Mouse (Mus musculus): Measurements from ENCODE around the gene Rbfox3.

The Rbfox3 gene

GRCm38 (mm10) chr11:118911307-118912070, at the start of gene Rbfox3:
TSS of gene Rbfox3 (minus strand) at chr11:118911597.
- no peak for DNase-seq (ENCODE audit: low read depth, low spot score)

- no peak for DNase-seq (ENCODE audit: low read depth, low spot score)
Measured at GRCm38 (mm10) chr11:118960649-118961048, 49.3 kb upstream of the Rbfox3 start.

- DNase-seq (ENCODE audit: low read depth, low spot score) = no peak
Measured at GRCm38 (mm10) chr11:118957070-118957471, 45.7 kb upstream of the Rbfox3 start.

GRCm38 (mm10) chr11:118955016-118955415, 43.6 kb upstream of the Rbfox3 start:
- DNase-seq (ENCODE audit: low read depth, low spot score) = no peak

- no peak for DNase-seq (ENCODE audit: low read depth, low spot score)
Measured at GRCm38 (mm10) chr11:118945868-118946267, 34.5 kb upstream of the Rbfox3 start.

- DNase-seq (ENCODE audit: low read depth, low spot score) = no peak
Measured at GRCm38 (mm10) chr11:118941268-118941667, 29.9 kb upstream of the Rbfox3 start.

GRCm38 (mm10) chr11:118940539-118940938, 29.1 kb upstream of the Rbfox3 start:
- no peak for DNase-seq (ENCODE audit: low read depth, low spot score)

DNA sequence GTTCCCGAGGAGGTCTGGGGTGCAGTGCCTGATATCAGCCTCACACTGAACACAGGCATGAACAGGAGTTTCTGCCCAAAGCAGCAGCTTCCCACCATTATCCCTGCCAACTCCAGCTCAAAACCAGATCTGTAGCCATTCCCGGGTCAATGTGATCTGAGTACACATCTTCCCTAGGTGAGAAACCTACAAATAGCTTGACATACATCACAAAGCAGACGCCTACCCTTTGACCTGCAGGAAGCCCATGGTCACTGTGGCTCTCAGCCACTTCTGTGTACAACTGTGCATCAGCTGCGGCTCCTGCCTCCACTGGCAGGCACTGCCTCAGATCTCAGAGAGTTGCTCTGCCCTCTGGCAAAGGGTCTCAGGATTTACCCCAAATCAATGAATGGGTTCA, 28.3 kb upstream of the Rbfox3 start:
- no peak for DNase-seq (ENCODE audit: low read depth, low spot score)

GRCm38 (mm10) chr11:118934925-118935324, 23.5 kb upstream of the Rbfox3 start:
- no peak for DNase-seq (ENCODE audit: low read depth, low spot score)

DNA sequence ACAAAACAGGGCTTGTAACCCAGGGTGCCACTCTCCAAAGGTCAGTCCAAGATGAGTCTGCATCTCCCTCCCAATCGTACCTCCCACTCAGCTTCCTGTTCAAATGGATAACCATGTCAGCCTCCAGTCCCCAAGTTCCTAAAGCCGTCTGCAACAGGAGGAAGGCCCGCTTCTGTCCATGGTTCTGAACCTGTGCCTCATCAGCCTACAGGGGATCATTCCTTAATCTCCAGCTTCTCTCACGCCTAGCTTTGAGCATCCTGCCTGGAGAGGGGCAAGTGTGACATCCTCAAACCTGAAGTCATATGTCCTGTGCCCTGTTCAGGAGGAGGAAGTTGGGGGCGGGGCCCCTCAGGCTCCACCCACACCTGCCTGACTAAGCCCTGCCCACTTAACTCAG, 15.7 kb upstream of the Rbfox3 start:
- peak; percentile 56 for DNase-seq (ENCODE audit: low read depth, low spot score)

- no peak for DNase-seq (ENCODE audit: low read depth, low spot score)
Measured at GRCm38 (mm10) chr11:118921852-118922251, 10.5 kb upstream of the Rbfox3 start.

DNA sequence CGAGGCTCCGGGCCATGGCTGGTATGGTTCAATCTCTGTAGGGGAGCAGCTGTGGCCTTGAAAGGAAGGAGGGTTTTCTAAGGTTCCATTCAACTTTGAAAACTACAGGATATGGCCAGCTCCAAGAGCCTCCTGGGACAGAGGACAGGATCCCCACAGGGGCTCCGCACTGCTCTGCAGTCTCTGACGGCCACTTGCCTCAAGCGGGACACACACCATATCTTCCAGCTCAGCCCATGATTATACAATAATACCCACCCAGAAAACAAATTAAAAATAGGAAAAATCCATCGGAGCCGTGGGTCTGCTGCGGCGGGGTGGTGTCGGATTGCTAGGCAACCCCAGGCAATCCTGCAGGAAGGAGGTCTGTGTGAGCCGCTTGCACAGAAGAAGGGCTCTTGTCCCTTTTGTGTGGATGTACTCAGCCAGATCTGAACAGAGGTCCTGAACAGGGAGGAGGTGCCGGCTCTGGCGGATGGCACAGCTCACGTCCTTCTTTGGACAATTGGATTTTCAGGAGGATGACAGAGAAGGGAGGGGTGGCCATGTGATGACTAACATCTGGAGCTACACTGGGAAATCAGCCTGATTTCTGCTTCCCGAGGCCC, 5.1 kb upstream of the Rbfox3 start:
- DNase-seq (ENCODE audit: low read depth, low spot score) = no peak

DNA sequence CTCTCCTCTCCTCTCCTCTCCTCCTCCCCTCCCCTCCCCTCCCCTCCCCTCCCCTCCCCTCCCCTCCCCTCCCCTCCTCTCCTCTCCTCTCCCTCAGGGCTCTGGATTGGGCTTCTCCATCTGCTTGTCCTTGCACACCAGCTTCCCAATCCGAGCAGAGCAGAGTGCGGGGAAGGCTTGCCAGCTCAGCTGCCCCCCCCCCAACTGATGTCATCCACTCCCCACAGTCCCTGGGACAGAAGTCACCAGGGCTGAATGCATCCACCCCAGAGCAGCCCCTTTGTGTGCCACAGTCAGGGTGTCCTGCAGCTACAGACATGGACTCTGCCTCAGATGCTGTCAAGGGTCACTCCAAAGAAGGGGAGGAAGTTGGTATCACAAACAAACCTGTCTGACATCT, 4.5 kb upstream of the Rbfox3 start:
- DNase-seq (ENCODE audit: low read depth, low spot score) = no peak

DNA sequence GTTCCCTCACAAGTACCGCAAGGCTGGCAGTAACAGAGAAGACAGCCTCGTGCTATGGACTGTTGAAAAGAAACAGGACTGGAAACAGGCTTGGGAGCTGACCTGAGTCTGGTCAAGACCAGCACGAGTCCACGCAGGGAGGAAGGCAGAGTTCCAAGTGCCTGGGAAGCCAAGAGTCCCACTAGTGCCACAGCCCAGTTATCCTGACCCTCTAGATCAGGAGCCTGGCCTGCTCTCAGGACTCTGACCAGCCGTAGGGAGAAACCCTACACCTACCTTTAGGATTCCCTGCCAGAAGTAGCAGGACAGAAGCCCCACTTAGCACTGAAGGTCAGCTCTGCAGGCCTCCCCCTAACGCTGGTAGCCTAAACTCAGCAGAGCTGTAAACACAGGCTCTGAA, 1.3 kb upstream of the Rbfox3 start:
- no peak for DNase-seq (ENCODE audit: low read depth, low spot score)

DNA sequence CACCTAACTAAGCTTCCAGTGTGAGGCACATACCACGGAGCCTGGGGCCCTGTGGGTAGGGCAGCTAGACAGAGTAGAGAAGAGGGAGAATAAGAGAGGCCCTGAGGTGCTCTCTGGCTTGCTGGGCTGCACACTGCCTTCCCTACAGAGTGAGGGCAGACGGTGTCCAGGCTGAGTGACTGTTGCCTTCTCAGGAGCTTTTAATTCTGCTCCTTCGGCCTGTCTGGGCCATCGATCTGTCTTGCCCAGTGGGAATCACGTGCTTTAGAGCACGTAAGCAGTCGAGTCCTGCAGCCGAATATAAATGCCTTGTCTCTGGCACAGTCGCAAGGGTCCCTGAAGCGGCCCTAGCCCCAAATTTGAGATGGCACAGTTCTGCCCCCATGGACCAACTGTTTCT, 641 bp downstream of the Rbfox3 start:
- DNase-seq (ENCODE audit: low read depth, low spot score) = no peak

DNA sequence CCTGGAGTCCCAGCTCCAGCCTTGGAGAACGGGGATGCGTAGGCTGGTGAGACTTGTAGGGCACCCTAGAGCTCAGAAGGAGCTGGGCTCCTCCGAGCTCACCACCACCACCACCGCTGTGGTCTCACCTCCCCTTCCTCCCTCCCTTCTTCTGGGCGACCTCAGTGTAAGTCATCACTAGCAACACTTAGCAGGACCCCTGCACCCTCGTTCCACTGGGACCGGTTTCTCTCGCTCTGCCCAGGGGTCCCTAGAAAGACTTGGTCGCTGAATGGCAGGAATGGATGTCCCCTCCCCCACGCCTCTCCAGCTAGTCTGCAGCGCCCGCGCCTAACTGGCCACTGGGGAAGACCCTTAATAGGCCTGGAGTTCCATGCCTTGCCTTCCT, 1.6 kb downstream of the Rbfox3 start:
- no peak for DNase-seq (ENCODE audit: low read depth, low spot score)

DNA sequence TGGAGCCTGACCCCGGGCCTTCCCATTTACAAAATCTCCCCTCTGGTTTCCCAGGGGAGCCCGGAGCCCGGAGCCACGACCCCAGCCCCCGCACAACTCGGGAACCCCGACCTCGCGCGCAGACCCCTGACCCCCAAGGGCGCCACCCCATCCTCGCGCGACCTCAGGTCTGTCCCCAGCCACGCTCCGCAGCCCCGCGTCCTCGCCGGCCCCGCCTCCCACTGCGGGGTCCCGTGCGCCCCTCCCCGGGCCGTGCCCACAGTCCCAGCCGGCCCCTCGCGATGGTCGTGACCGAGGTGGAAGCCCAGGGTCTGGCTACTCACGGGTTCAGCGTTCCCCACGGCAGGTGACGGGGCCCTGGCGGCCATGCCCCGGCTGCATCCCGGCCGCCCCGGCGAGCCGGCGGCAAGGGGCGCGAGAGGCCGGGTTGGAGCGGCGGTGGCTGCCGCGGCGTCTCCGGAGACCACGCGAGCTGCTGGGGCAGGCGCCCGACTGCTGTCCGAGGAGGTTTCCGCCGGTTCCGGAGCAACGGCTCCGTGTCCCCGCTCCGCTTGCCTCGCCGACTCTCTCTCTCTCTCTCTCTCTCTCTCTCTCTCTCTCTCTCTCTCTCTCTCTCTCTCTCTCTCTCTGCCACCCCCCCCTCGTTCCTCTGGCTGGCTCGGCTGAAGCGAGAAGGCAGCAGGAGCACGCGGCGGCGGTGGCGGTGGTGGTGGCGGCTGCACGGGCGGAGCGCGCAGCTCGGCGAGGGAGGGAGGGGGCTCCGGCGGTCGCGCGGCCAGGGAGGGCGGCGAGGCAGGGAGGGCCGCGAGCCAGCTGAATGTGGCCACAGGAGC, 2.2 kb downstream of the Rbfox3 start:
- no peak for DNase-seq (ENCODE audit: low read depth, low spot score)

GRCm38 (mm10) chr11:118908431-118908980, 2.9 kb downstream of the Rbfox3 start:
- no peak for DNase-seq (ENCODE audit: low read depth, low spot score)

DNA sequence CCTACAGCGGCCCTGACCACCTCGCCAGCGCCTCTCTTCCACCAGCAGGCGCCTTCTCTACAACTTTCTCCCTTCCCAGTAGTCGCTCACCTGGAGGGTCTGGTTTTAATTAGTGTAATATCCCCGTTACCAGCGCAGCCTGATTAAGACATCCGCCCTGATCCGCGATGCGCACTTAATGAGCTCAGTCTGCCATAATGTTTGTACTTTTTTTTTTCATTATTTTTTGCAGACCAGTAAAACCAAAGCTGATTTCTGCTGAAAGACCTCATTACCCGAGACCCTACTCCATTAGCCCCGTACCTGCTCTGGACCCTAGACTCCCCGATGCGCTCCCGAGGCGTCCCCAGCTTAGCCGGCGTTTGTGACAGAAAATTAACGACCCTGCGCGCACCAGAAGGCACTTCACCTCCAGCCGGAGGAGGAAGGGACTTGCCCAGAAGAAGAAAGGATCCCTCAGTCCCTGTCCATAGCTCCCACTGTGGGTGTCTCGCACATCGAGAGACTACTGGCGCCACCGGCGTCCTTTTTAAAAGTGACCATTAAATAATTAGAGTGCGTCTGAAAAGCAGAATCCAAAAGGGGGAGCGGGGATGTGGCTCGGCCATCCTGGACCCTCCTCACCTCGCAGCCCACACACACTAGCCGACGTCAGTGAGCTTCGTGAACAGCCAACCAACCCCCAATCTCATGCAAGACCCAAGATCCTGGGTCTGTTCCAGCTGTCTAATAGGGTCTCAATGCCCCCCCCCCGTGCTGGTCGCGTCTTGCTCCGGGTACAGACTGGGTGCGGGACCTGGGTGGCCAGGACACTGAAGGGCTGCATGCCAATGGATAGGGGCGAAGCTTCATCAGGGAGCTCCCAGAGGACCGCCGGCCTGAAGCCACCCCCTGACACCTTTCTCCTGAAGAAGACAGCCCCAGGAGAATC, 3.7 kb downstream of the Rbfox3 start:
- DNase-seq (ENCODE audit: low read depth, low spot score) = no peak

DNA sequence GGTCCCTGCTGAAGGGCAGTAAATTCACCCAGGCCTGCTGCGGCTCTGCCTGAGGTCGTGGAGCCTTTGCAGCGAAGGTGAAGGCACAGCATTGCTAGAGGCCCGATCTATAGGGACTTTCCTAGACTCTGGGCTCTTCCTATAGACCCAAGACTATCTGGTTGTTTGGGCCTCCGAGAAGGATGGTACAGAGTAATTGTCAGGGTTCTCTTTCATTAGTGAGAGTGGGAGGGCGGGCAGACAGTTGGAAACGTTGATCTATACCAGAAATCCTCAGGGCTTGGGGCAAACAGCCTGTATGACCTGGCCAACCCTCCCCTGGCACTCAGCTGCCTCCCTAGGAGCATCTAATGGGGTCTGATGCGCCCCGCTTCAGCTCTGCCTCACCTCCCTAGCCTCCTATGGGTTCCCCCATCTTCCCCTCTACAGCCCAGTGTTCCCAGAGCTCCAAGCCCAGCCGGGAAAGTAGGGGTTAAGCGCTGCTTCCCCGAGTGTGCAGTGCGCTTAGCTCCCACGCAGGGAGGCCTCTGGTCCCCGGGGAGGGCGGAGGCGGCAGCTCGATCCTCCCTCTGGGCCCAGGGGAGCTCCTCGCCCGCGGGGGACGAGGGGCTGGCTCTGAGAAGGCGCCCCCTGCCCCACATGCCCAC, 4.5 kb downstream of the Rbfox3 start:
- no peak for DNase-seq (ENCODE audit: low read depth, low spot score)
